Mouse (Mus musculus) lung, embryonic 16.5 days (tissue): ENCODE measurements around the gene Slc44a1. TPM values are rescaled to one million over a fixed set of nuclear protein-coding genes. Genes with fewer than 3 reads are reported as not detected.

ENCODE experiments used
- ATAC-seq: fragments of 200-750 bp; cut with Nextera tagmentation; 2 replicates; pipeline ENCODE4 v1.8.0; 2017; ENCODE audit warnings: low read depth, mild to moderate bottlenecking, moderate library complexity
- H3K27ac ChIP-seq: fragments of 300-500 bp; sonication (generic); 2 replicates; pipeline ENCODE4 v1.5.1; 2014; ENCODE audit warnings: mild to moderate bottlenecking, control low read depth, low read length
- H3K27me3 ChIP-seq: fragments of 300-500 bp; sonication (generic); 2 replicates; pipeline ENCODE4 v1.6.1; 2014; ENCODE audit warnings: low read depth, low read length, mixed read lengths; ENCODE audit not compliant: control insufficient read depth, insufficient read depth
- H3K36me3 ChIP-seq: fragments of 300-500 bp; sonication (generic); 2 replicates; pipeline ENCODE4 v1.6.1; 2014; ENCODE audit warnings: low read length; ENCODE audit not compliant: control insufficient read depth, insufficient read depth
- H3K4me1 ChIP-seq: fragments of 300-500 bp; sonication (generic); replicated peaks from 2 replicates; pipeline ENCODE4 v1.6.1; 2014; ENCODE audit warnings: low read length, mixed read lengths; ENCODE audit not compliant: control insufficient read depth, insufficient read depth
- H3K4me2 ChIP-seq: fragments of 300-500 bp; sonication (generic); 2 replicates; pipeline ENCODE4 v1.6.1; 2014; ENCODE audit warnings: low read depth, low read length, control low read depth
- H3K4me3 ChIP-seq: fragments of 300-500 bp; sonication (generic); 2 replicates; pipeline ENCODE4 v1.5.1; 2014; ENCODE audit warnings: mild to moderate bottlenecking, low read length, control low read depth
- H3K9ac ChIP-seq: fragments of 300-500 bp; sonication (generic); 2 replicates; pipeline ENCODE4 v1.6.1; 2014; ENCODE audit warnings: low read length, control low read depth
- H3K9me3 ChIP-seq: fragments of 300-500 bp; sonication (generic); 2 replicates; pipeline ENCODE4 v1.6.1; 2016; ENCODE audit warnings: low read length; ENCODE audit not compliant: control insufficient read depth
- WGBS: fragments of 180-500 bp; shearing (Covaris S2); extraction: QIAGEN DNeasy Blood & Tissue Kit; methylation state at CpG from one replicate; pipeline ENCODE4 v1.1.7; 2014; 5-methylcytosine and 5-hydroxymethylcytosine counted together
- polyA plus RNA-seq: library from polyadenylated mRNA; unstranded; fragments of >200 nt; fragmentation: Nextera tagmentation; extraction: Ambion mirVana; gene quantifications from 2 replicates; pipeline ENCODE4 v1.2.1, GENCODE M21; 2015

Gene Slc44a1
- polyA plus RNA-seq, 1 experiment from 2014 or later, result 24.5 TPM

DNA sequence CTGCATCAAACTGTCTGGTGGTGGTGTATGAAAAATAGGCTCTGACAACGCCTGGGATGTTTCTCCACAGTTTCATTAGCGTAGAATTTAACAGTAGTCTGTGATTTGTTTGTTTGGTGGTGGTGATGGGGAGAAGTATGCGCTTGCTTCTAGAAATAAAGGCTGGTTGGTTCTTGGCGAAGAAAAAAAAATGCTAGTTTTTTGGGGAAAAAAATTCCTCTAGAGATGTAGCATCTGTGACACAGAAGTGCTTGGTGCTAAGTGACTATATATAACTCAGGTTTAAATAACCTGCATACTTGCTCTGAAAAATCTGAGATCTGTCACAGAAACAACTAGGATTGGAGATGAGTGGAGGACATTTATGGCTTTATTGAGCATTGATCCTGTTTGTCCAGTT is 1.5 kb downstream of the Slc44a1 start:
- H3K9me3 ChIP-seq, result no peaks in the 10 kb centered on the region
- H3K4me1 ChIP-seq, result peaks cover 21% of the 10 kb centered on the region
- H3K4me2 ChIP-seq, result peak overlapping the region; percentile 97
- H3K27me3 ChIP-seq, result no peaks in the 10 kb centered on the region
- H3K36me3 ChIP-seq, result no peaks in the 10 kb centered on the region
- 36% methylated on average over 4 of the region's 4 CpGs for WGBS
- ATAC-seq, result no peak
- no peak overlapping the region for H3K9ac ChIP-seq
- H3K27ac ChIP-seq, result no peak overlapping the region
- H3K4me3 ChIP-seq, result peak overlapping the region; percentile 91

DNA sequence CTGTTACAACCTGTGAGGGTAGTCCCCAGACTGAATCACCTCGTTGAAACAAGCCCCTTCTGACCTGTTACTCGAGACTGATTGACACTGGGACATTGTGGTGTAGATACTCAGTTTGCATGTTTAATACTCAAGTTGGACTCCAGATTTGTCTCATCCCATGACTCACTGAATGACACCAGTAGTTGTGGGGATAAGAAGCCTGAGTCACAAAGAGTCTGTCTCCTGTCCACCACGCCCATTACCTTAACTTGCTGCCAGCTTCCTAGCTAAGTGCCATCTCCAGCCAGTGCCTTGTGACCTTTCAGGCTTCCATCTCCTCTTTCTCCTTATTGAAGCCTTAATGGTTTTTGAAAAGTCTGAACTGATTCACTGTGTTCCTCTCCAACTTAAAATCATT is 6.0 kb downstream of the Slc44a1 start:
- ATAC-seq, result no peak
- Histone ChIP-seq H3K4me2 (no peak overlapping the region), H3K27me3 (no peaks in the 10 kb centered on the region), H3K36me3 (no peaks in the 10 kb centered on the region), H3K27ac (no peak overlapping the region), H3K9ac (no peak overlapping the region), H3K4me1 (peaks cover 16% of the 10 kb centered on the region), H3K9me3 (no peaks in the 10 kb centered on the region), H3K4me3 (no peak overlapping the region)
- 70% methylated on average over 3 of the region's 3 CpGs for WGBS

DNA sequence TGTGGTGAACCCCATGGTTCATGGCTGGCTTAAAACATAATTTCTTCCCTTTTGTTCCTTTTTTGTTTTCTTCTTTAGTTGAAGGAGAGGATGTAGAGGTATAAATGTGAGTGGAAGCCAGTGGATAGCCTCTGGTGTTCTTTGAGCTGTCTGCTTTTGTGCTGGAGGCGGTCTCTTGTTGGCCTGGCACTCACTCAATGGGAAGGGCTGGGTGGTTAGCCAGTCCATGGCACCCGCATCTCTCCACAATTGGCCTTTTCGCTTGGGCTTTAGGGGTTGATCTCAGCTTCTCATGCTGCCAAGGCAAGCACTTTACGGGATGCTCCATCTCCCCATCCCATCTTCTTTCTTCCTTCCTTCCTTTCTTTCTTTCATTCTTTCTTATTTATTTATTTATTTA is 7.6 kb downstream of the Slc44a1 start:
- H3K27me3 ChIP-seq, result no peaks in the 10 kb centered on the region
- no peak overlapping the region for H3K4me3 ChIP-seq
- H3K9me3 ChIP-seq, result no peaks in the 10 kb centered on the region
- no peak overlapping the region for H3K4me2 ChIP-seq
- H3K27ac ChIP-seq, result no peak overlapping the region
- WGBS, result 93% methylated on average over 4 of the region's 4 CpGs
- H3K9ac ChIP-seq, result no peak overlapping the region
- no peaks in the 10 kb centered on the region for H3K36me3 ChIP-seq
- no peak for ATAC-seq
- H3K4me1 ChIP-seq, result peaks cover 19% of the 10 kb centered on the region

DNA sequence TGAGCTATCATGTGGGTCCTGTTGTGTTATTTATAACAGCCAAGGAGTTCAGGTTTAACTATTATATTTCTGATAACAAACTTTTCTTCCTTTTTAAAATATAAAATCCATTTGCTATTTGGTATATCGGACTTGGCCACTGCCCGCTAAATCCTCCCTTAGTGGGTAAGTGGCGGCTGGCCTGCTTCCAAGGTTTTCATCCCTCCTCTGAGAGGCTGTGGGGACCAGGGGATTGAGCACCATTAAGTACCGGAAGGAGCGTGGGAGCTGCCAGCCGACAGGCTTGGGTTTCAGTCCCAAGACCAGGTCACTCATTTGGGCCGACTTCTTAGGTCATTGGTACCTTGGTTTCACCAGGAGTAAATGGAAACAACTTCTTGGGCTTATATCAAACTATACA is 10.5 kb downstream of the Slc44a1 start:
- no peak overlapping the region for H3K27ac ChIP-seq
- H3K27me3 ChIP-seq, result no peaks in the 10 kb centered on the region
- ATAC-seq, result 0 out of 2 replicates have a peak, but pooled peaks have one; percentile 48
- WGBS, result 47% methylated on average over 7 of the region's 7 CpGs
- H3K9me3 ChIP-seq, result no peaks in the 10 kb centered on the region
- H3K4me3 ChIP-seq, result no peak overlapping the region
- H3K9ac ChIP-seq, result no peak overlapping the region
- no peaks in the 10 kb centered on the region for H3K36me3 ChIP-seq
- H3K4me1 ChIP-seq, result peaks cover 25% of the 10 kb centered on the region
- H3K4me2 ChIP-seq, result no peak overlapping the region

DNA sequence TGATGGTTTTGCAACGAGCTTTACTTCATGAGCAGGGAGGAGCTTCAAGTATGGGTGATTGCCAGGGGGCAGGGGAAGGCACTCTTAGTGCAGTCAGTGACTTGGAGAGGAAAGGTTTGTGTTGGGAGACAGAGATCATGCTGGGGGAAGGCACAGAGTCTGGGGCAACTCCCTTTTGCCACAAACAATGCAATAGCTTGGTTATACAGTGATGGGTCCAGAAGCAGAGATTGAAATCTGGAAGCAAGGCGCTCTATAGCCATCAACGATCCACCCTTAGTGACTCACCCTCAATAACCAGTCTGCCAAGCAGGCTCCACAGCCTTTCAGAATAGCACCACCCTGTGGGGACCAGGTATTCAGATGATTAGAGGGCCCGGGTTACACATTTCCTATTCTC is 11.7 kb downstream of the Slc44a1 start:
- Histone ChIP-seq H3K9ac (no peak overlapping the region), H3K4me3 (no peak overlapping the region), H3K27ac (no peak overlapping the region), H3K4me2 (no peak overlapping the region), H3K4me1 (peaks cover 25% of the 10 kb centered on the region), H3K27me3 (no peaks in the 10 kb centered on the region), H3K36me3 (no peaks in the 10 kb centered on the region), H3K9me3 (no peaks in the 10 kb centered on the region)
- ATAC-seq, result peak; percentile 53; the same call in 1 of the 2 replicates
- WGBS, result 45% methylated on average over 4 of the region's 4 CpGs

DNA sequence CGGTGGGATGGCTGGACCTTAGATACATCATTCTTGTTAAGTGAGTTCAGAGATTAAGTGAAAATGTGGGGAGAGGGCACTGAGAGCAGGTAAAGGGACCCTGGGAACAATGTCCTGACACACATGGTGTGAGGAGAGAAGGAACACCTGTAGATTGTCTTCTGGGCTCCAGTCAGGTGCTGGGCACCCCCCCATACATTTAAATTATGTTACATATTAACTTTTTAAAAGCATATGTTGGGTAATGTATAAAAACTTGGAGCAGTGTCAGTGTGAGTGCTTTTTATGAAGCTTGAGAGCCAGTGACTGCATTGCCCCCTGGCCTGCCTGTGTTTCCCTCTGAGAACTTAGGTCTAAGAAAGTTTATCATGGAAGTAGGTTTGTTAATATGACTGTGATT is 12.2 kb downstream of the Slc44a1 start:
- H3K4me1 ChIP-seq, result peaks cover 25% of the 10 kb centered on the region
- no peak for ATAC-seq

DNA sequence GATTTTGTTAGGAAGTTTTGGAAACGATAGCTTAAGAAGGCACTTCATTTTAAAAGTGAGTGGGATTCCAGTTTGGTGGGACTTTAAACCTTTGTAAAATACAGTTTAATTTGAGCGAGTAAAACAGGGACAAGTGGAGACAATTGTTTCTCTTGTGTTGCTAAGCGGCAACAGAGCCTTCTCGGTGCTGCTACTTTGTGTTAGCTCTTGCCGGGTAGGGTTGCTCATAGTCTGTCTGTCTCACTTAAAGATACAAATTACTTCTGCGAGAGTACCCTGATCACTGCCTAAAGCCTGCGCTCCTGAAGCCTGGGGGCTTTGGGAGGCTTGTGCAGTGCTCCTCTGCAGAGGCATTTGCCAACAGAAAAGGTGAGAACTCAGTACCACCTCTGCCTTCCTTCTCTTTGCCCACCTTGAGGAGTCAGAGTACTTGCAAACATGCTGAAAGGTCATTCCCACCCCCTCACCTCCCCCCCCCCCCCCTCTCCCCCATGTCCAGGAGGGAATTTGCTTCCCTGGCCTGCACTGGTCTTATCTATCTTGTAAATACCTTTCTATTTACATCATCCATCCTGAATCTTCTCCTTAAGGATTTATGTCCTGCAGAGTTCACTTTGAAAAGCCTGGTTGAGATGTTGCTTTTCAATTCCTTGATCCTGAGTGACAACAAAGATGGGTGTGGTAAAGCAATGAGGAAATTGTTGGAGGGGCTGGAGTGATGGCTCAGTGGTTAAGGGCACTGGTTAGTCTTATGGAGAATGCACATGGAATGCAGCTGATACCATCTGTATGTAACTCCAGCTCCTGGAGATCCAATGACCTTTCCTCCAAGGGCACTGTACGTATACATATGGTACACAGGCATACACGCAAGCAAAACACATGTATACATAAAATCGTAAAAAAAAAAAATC is 13.0 kb downstream of the Slc44a1 start:
- H3K36me3 ChIP-seq, result no peaks in the 10 kb centered on the region
- peaks cover 25% of the 10 kb centered on the region for H3K4me1 ChIP-seq
- WGBS, result 48% methylated on average over 10 of the region's 10 CpGs
- H3K9me3 ChIP-seq, result no peaks in the 10 kb centered on the region
- no peak overlapping the region for H3K9ac ChIP-seq
- H3K27ac ChIP-seq, result no peak overlapping the region
- H3K27me3 ChIP-seq, result no peaks in the 10 kb centered on the region
- ATAC-seq, result no peak
- H3K4me2 ChIP-seq, result no peak overlapping the region
- H3K4me3 ChIP-seq, result no peak overlapping the region

More for the DNA sequence above, 12.2 kb downstream of the Slc44a1 start:
- Histone ChIP-seq H3K9ac (no peak overlapping the region), H3K9me3 (no peaks in the 10 kb centered on the region), H3K36me3 (no peaks in the 10 kb centered on the region), H3K27ac (no peak overlapping the region), H3K4me2 (no peak overlapping the region), H3K4me3 (no peak overlapping the region), H3K27me3 (no peaks in the 10 kb centered on the region)
- WGBS, result 70% methylated on average over 1 of the region's 1 CpGs

DNA sequence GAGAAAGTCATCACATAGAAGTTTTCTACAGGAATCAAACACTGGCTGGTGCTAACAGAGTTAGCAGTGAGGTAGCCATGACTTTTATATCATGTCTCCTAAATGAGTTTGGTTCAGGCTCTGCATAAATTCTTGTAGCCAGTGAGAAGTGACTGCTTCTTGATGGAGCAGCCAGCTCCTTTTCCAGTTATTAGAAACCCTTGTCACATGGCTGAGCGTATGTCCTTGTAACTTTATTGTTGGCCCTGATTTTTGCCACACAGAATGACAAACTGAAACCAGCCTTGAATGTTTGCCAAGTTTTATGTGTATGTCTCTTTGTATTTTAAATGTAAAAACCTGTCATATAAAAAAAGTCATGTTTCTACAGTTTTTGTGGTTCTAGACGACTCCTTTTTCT is 15.7 kb downstream of the Slc44a1 start:
- Histone ChIP-seq H3K4me3 (no peak overlapping the region), H3K4me1 (peaks cover 22% of the 10 kb centered on the region), H3K4me2 (no peak overlapping the region), H3K36me3 (no peaks in the 10 kb centered on the region), H3K27ac (no peak overlapping the region), H3K27me3 (no peaks in the 10 kb centered on the region), H3K9ac (no peak overlapping the region), H3K9me3 (no peaks in the 10 kb centered on the region)
- no peak for ATAC-seq
- 65% methylated on average over 2 of the region's 2 CpGs for WGBS

DNA sequence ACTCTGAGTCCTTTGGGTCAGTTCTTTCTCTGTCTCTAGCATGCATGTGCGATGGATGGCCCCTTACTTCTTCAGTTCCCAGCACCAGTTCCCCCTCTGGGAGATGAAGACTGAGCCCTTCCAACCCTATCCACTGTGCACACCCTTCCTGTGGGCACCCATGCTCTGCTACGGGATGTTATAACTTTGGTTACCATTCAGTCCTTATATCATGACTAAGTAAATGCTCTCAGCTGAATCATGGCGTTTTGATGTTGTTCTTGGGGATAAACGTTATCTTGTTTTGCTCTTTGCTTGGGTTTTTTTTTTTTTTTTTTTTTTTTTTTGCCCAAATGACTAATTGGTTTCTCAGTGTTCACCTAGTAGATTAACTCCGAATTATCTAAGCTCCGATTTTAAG is 16.4 kb downstream of the Slc44a1 start:
- H3K27ac ChIP-seq, result no peak overlapping the region
- no peak overlapping the region for H3K9ac ChIP-seq
- no peaks in the 10 kb centered on the region for H3K27me3 ChIP-seq
- peaks cover 19% of the 10 kb centered on the region for H3K4me1 ChIP-seq
- H3K9me3 ChIP-seq, result no peaks in the 10 kb centered on the region
- no peak overlapping the region for H3K4me2 ChIP-seq
- H3K36me3 ChIP-seq, result no peaks in the 10 kb centered on the region
- WGBS, result 80% methylated on average over 6 of the region's 6 CpGs
- H3K4me3 ChIP-seq, result no peak overlapping the region
- no peak for ATAC-seq
